Mouse (Mus musculus) heart, embryonic 14.5 days (tissue): ENCODE results near the gene Tmod3. TPM values are rescaled to one million over a fixed set of nuclear protein-coding genes. Genes with fewer than 3 reads are reported as not detected.
"Not testable (repeated sequence)": the region's sequence is repeated elsewhere in the genome, so short reads cannot be mapped to it uniquely, and the experiment has no call there.

Experiments
- ATAC-seq: fragments of 200-750 bp; cut with Nextera tagmentation; 2 replicates; pipeline ENCODE4 v1.8.0; 2017; ENCODE audit warnings: low read depth, moderate TSS enrichment; ENCODE audit not compliant: insufficient number of reproducible peaks, insufficient read depth, low FRiP score
- H3K27ac ChIP-seq, 2 experiments: fragments of 200-500 bp in 1 of 2; fragments of 300-500 bp in 1 of 2; sonication (generic) in 1 of 2; replicated peaks in 1 of 2; 2 replicates each; pipeline ENCODE4 v1.5.1; 2012 to 2014; ENCODE audit warnings: low read depth in 2 of 2, low read length in 2 of 2, control low read depth in 1 of 2, mild to moderate bottlenecking in 1 of 2, mixed read lengths in 1 of 2; ENCODE audit not compliant: control insufficient read depth in 1 of 2, insufficient read depth in 1 of 2
- H3K27me3 ChIP-seq: fragments of 300-500 bp; sonication (generic); 2 replicates; pipeline ENCODE4 v1.6.1; 2014; ENCODE audit warnings: mild to moderate bottlenecking, low read length, control low read depth; ENCODE audit not compliant: control insufficient read depth, insufficient read depth
- H3K36me3 ChIP-seq: fragments of 300-500 bp; sonication (generic); 2 replicates; pipeline ENCODE4 v1.6.1; 2014; ENCODE audit warnings: mild to moderate bottlenecking, control low read depth, low read length, mixed read lengths; ENCODE audit not compliant: control insufficient read depth, insufficient read depth
- H3K4me1 ChIP-seq, 2 experiments: fragments of 200-500 bp in 1 of 2; fragments of 300-500 bp in 1 of 2; sonication (generic) in 1 of 2; 2 replicates each; pipeline ENCODE4 v1.6.1; 2012 to 2014; ENCODE audit warnings: low read length in 2 of 2, control low read depth in 1 of 2, mixed read lengths in 1 of 2; ENCODE audit not compliant: control insufficient read depth in 2 of 2, insufficient read depth in 2 of 2
- H3K4me2 ChIP-seq: fragments of 300-500 bp; sonication (generic); 2 replicates; pipeline ENCODE4 v1.6.1; 2014; ENCODE audit warnings: mild to moderate bottlenecking, low read length
- H3K4me3 ChIP-seq, 2 experiments: fragments of 200-500 bp in 1 of 2; fragments of 300-500 bp in 1 of 2; sonication (generic) in 1 of 2; 2 replicates each; pipeline ENCODE4 v1.5.1; 2012 to 2014; ENCODE audit warnings: low read length in 2 of 2, mild to moderate bottlenecking in 2 of 2, control low read depth in 1 of 2, low read depth in 1 of 2, moderate library complexity in 1 of 2; ENCODE audit not compliant: control insufficient read depth in 1 of 2, insufficient read depth in 1 of 2
- H3K9ac ChIP-seq: fragments of 300-500 bp; sonication (generic); 2 replicates; pipeline ENCODE4 v1.6.1; 2014; ENCODE audit warnings: mild to moderate bottlenecking, low read length
- H3K9me3 ChIP-seq: fragments of 300-500 bp; sonication (generic); 2 replicates; pipeline ENCODE4 v1.6.1; 2016; ENCODE audit warnings: low read length, control low read depth; ENCODE audit not compliant: control insufficient read depth
- WGBS: fragments of 180-500 bp; shearing (Covaris S2); extraction: QIAGEN DNeasy Blood & Tissue Kit; methylation state at CpG from one replicate; pipeline ENCODE4 v1.1.7; 2014; 5-methylcytosine and 5-hydroxymethylcytosine counted together
- polyA plus RNA-seq: library from polyadenylated mRNA; unstranded; fragments of >200 nt; fragmentation: Nextera tagmentation; extraction: Ambion mirVana; gene quantifications from 2 replicates; pipeline ENCODE4 v1.2.1, GENCODE M21; 2014

Gene Tmod3
- polyA plus RNA-seq, 1 experiment from 2014 or later, result 75.0 TPM

GRCm38 (mm10) chr9:75494407-75495005, 65.0 kb downstream of the Tmod3 start:
- peaks cover 21% of the 10 kb centered on the region for H3K36me3 ChIP-seq
- H3K27ac ChIP-seq, result no peak overlapping the region
- no peaks in the 10 kb centered on the region for H3K4me1 ChIP-seq
- no peak overlapping the region for H3K4me3 ChIP-seq
- H3K9me3 ChIP-seq, result no peaks in the 10 kb centered on the region
- ATAC-seq, result no peak
- no peak overlapping the region for H3K9ac ChIP-seq
- WGBS, result 77% methylated on average over 9 of the region's 9 CpGs
- no peaks in the 10 kb centered on the region for H3K27me3 ChIP-seq
- no peak overlapping the region for H3K4me2 ChIP-seq

- H3K27me3 ChIP-seq, H3K4me1 ChIP-seq, ATAC-seq, H3K27ac ChIP-seq, H3K4me3 ChIP-seq, H3K9ac ChIP-seq, H3K36me3 ChIP-seq, H3K4me2 ChIP-seq, H3K9me3 ChIP-seq: not testable (repeated sequence)
- WGBS, result 96% methylated on average over 7 of the region's 7 CpGs
Observed at GRCm38 (mm10) chr9:75488255-75488654, 71.2 kb downstream of the Tmod3 start.

GRCm38 (mm10) chr9:75485231-75485630, 74.2 kb downstream of the Tmod3 start:
- Histone ChIP-seq H3K9me3 (no peaks in the 10 kb centered on the region), H3K36me3 (no peaks in the 10 kb centered on the region)
- WGBS, result 84% methylated on average over 6 of the region's 6 CpGs

DNA sequence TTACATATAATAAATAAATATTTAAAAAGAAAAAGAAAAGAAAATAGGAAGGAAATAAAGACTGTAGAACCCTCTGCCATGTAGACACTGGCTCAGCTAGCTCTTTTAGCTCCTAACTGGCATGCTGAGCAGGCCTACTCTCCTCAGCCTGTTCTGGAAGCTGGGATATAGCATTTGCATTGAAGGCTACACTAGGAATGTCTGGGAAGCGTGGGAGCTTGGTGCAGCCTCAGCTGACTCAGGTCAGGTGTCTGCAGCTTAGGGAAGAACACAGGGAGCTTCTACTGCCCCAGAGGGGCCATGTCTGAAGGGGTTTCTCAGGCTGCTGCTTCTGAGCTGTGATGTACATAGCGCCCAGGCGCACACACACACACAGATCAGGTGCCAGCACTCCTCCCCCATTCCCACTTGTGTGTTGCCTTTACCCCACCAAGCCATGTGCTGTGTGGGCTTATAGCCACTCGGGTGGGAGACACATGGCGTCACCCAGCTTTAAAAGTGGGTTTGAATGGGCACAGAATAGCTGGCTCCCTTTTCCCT, 78.9 kb downstream of the Tmod3 start:
- Histone ChIP-seq H3K4me2 (no peak overlapping the region), H3K27ac (no peak overlapping the region), H3K9me3 (no peaks in the 10 kb centered on the region), H3K9ac (no peak overlapping the region), H3K4me1 (no peaks in the 10 kb centered on the region), H3K27me3 (no peaks in the 10 kb centered on the region), H3K4me3 (no peak overlapping the region), H3K36me3 (no peaks in the 10 kb centered on the region)
- ATAC-seq, result no peak
- WGBS, result 95% methylated on average over 5 of the region's 5 CpGs

More at GRCm38 (mm10) chr9:75485231-75485630, 74.2 kb downstream of the Tmod3 start:
- Histone ChIP-seq H3K4me3 (no peak overlapping the region), H3K27me3 (no peaks in the 10 kb centered on the region), H3K27ac (no peak overlapping the region), H3K4me2 (no peak overlapping the region), H3K4me1 (no peaks in the 10 kb centered on the region; a peak in 1 of 4 replicates), H3K9ac (no peak overlapping the region)
- ATAC-seq, result no peak

DNA sequence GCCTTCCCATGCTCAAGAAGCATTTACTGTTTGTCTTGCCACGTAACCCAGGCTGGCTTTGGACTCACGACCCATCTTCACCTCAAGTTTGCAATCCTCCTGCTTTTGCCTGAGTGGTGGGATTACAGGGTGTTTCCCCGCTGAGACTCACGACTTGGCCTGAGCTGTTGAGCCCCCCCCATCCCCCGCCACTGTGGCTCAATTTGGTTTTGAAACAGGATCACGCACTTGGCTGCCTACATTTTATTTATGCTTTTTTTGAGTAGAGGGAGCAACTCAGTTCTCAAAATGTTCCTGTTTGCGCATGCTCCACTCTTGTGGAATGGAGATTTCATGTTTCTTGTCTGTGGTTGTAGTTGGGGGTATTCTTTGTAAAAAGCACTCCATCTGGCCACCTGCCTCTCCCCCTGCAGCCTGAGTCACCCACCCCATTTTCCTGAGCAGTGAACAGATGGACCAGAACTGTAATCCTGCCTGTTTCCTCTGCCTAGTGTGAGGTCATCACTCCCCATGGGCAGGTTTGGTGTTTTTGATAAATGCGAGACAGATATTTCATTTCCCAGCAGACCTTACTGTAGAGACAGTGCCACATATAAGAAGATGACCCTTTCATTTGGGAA, 80.2 kb downstream of the Tmod3 start:
- H3K9ac ChIP-seq, result no peak overlapping the region

GRCm38 (mm10) chr9:75477212-75477611, 82.2 kb downstream of the Tmod3 start:
- H3K4me3 ChIP-seq, result no peak overlapping the region
- H3K4me1 ChIP-seq, result no peaks in the 10 kb centered on the region
- no peak overlapping the region for H3K27ac ChIP-seq
- H3K36me3 ChIP-seq, result peaks cover 11% of the 10 kb centered on the region; the same call in 1 of the 2 replicates
- H3K9ac ChIP-seq, result no peak overlapping the region
- H3K9me3 ChIP-seq, result no peaks in the 10 kb centered on the region
- 70% methylated on average over 3 of the region's 3 CpGs for WGBS
- no peak for ATAC-seq
- H3K4me2 ChIP-seq, result no peak overlapping the region
- no peaks in the 10 kb centered on the region for H3K27me3 ChIP-seq

More for the DNA sequence above, 80.2 kb downstream of the Tmod3 start:
- Histone ChIP-seq H3K36me3 (no peaks in the 10 kb centered on the region), H3K4me1 (no peaks in the 10 kb centered on the region), H3K27ac (no peak overlapping the region), H3K4me3 (no peak overlapping the region), H3K27me3 (no peaks in the 10 kb centered on the region), H3K9me3 (no peaks in the 10 kb centered on the region), H3K4me2 (no peak overlapping the region)
- 73% methylated on average over 8 of the region's 8 CpGs for WGBS
- ATAC-seq, result no peak

GRCm38 (mm10) chr9:75468297-75468696, 91.2 kb downstream of the Tmod3 start:
- Histone ChIP-seq H3K27ac (no peak overlapping the region), H3K9me3 (no peaks in the 10 kb centered on the region), H3K4me2 (no peak overlapping the region), H3K27me3 (no peaks in the 10 kb centered on the region), H3K36me3 (peaks cover 42% of the 10 kb centered on the region), H3K4me1 (peaks cover 18 to 26% of the 10 kb centered on the region in 2 experiments), H3K9ac (no peak overlapping the region), H3K4me3 (no peak overlapping the region)
- ATAC-seq, result no peak
- WGBS, result 77% methylated on average over 14 of the region's 14 CpGs
